Mouse (Mus musculus) ES-Bruce4 (cell line): ENCODE data around the gene Adcy6. TPM values are rescaled to one million over a fixed set of nuclear protein-coding genes. Genes with fewer than 3 reads are reported as not detected.

ENCODE experiments used
- H3K27ac ChIP-seq: 2 replicates; pipeline ENCODE4 v1.5.1; 2012; ENCODE audit warnings: low read length, inconsistent platforms; ENCODE audit not compliant: insufficient read depth
- H3K27me3 ChIP-seq: 2 replicates; pipeline ENCODE4 v1.6.1; 2012; ENCODE audit warnings: mild to moderate bottlenecking, low read length, inconsistent platforms; ENCODE audit not compliant: control insufficient read depth, poor library complexity, insufficient read depth, severe bottlenecking
- H3K36me3 ChIP-seq: 2 replicates; pipeline ENCODE4 v1.6.1; 2012; ENCODE audit warnings: inconsistent platforms, mild to moderate bottlenecking, low read length, moderate library complexity; ENCODE audit not compliant: control insufficient read depth, poor library complexity, insufficient read depth, severe bottlenecking
- H3K4me1 ChIP-seq: one replicate; pipeline ENCODE4 v1.8.1; 2011; ENCODE audit warnings: low read length; ENCODE audit not compliant: control insufficient read depth, insufficient read depth
- H3K4me3 ChIP-seq: 2 replicates; pipeline ENCODE4 v1.5.1; 2011; ENCODE audit warnings: low read depth, mild to moderate bottlenecking, low read length
- H3K9ac ChIP-seq: 2 replicates; pipeline ENCODE4 v1.6.1; 2012; ENCODE audit warnings: low read depth, mild to moderate bottlenecking, inconsistent platforms; ENCODE audit not compliant: poor library complexity, severe bottlenecking
- H3K9me3 ChIP-seq: replicated peaks from 2 replicates; pipeline ENCODE4 v1.6.1; 2012; ENCODE audit warnings: mild to moderate bottlenecking, low read length, inconsistent platforms; ENCODE audit not compliant: control insufficient read depth, poor library complexity, insufficient read depth, severe bottlenecking
- CTCF ChIP-seq: IDR thresholded peaks from one replicate; pipeline ENCODE4 v1.8.1; 2011; ENCODE audit warnings: low read depth, low read length
- EP300 ChIP-seq: IDR thresholded peaks from 2 replicates; pipeline ENCODE4 v1.6.1; 2011; ENCODE audit warnings: low read depth, low read length; ENCODE audit not compliant: insufficient read depth
- POLR2A ChIP-seq: IDR thresholded peaks from one replicate; pipeline ENCODE4 v1.8.1; 2011; ENCODE audit warnings: low read length; ENCODE audit not compliant: insufficient read depth
- polyA plus RNA-seq: library from polyadenylated mRNA; stranded (reverse); fragments of >200 nt; gene quantifications from 2 replicates; pipeline ENCODE4 v1.2.4, GENCODE M21; 2011; ENCODE audit warnings: low read depth; ENCODE audit not compliant: missing spikeins, insufficient read depth, insufficient read length

Gene Adcy6
- polyA plus RNA-seq, 1 experiment: 12.5 TPM

DNA sequence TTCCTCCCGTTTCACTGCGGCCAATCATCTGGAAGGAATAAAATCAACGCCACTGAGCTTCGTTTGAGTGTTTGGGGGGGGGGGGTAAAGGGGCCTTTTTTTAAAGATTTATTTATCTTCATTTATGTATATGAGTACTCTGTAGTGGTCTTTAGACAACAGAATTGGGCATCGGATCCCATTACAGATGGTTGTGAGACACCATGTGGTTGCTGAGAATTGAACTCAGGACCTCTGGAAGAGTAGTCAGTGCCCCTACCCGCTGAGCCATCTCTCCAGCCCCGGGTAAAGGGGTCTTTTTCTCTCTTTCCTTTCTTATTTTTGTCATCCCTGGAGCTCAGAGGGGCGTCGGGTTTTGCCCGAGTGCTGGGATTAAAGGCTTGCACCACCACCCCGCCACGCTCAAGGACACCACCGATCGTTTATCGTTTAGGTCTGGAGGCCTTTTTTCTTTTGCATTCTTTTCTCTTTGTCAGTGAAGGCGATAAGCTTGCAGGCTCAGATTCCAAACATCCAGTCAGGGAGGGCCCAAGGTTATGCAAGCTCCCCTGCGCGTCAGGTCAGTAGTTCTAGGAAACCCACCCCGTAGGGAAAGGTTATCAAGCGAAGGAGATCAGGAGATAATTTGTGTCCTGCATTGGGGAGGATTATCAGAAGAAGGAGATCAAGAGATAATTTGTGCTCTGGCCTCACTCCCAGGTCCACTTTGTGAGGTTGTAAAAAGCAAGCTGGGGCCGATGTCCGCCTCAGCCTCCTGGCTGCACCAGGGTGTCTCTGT is 41.4 kb downstream of the Adcy6 start:
- TF ChIP-seq CTCF (no peak), POLR2A (no peak), EP300 (no peak)
- Histone ChIP-seq H3K9ac (peak overlapping the region; percentile 86), H3K27ac (peak overlapping the region; percentile 76), H3K36me3 (peaks cover 20% of the 10 kb centered on the region), H3K9me3 (no peaks in the 10 kb centered on the region), H3K27me3 (no peaks in the 10 kb centered on the region), H3K4me1 (no peaks in the 10 kb centered on the region), H3K4me3 (peak overlapping the region; percentile 97)

DNA sequence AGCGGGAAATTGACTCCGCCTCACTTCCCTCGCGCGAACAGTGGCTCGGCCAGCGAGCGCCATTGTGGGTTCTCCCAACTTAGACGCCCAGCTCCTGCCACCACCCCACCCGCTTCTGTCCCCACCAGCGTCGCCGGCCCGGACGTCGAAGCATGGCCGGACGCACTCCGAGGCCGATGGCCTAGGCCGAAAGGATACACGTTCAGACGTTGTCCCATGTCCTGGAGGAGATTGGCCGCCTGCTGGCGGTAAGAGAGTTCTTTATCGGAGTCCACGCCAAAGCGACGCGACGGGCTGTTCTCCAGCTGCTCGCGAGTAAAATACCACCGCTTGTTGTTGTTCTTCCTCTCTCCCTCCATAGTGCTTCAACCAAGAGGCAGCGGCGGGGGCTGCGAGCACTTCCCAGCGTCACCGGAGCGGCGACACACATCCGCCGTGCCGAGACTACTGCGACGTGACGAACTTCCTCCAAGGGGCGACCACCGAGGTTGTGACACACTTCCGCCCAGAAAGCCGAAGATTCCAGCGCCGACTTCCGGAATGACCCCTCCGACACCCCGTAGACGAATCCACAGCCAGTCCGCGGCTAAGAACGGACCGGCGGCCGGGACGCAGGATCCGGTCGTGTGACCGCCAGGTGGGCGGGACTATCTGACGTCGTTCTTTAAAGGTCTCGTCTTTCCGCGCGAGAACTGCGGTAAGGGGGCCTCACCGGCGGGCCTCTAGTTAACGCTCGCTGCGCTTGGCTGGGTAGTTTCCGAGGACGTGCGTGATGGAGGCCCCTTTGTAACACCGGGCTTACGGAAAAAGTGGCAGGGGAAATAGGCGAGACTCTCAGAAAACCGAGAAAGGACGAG is 42.4 kb downstream of the Adcy6 start:
- Histone ChIP-seq H3K9ac (peak overlapping the region; percentile 86), H3K4me3 (peak overlapping the region; percentile 97), H3K4me1 (no peaks in the 10 kb centered on the region), H3K27me3 (no peaks in the 10 kb centered on the region), H3K9me3 (no peaks in the 10 kb centered on the region), H3K27ac (peak overlapping the region; percentile 76), H3K36me3 (peaks cover 24% of the 10 kb centered on the region)
- TF ChIP-seq EP300 (peak; percentile 42; the same call in 1 of the 2 replicates), POLR2A (peak; percentile 93), CTCF (no peak)

DNA sequence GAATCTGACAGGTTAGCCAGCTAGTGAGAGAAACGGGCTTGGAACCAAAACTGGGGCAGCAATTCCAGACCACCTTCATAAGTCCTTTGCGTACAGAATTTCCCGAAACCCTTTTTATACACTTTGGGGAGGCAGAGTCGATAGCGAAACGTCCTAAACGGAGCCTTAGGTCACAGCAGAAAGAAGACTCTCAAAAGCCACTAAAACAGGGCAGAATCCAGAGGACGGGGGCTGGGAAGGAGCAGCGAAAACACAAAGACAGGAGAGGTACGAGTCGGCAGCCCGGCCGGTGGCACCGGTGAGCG is 43.0 kb downstream of the Adcy6 start:
- H3K4me1 ChIP-seq: no peaks in the 10 kb centered on the region
- H3K27ac ChIP-seq: peak overlapping the region; percentile 45
- peaks cover 24% of the 10 kb centered on the region for H3K36me3 ChIP-seq
- peak overlapping the region; percentile 76 for H3K9ac ChIP-seq
- H3K4me3 ChIP-seq: peak overlapping the region; percentile 75
- TF ChIP-seq CTCF (no peak), POLR2A (no peak), EP300 (no peak)
- no peaks in the 10 kb centered on the region for H3K27me3 ChIP-seq
- no peaks in the 10 kb centered on the region for H3K9me3 ChIP-seq

DNA sequence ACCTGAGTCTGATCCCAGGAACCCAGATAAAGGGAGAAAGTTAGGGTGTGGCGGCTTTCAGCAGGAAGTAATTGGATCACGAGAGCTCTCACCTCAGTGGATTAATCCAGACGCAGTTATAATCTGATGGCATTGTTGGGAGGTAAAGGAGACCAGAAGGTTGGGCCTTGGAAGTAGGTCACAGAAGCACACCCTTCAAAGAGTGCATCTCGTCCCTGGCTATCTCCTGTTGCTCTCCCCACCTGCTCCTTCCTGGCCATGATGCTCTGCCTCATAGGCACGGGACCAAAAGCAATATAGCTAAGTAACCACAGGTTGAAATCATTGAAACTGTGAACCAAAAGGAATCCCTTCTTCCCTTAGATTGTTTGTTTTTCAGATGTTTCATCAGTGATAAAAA is 52.7 kb downstream of the Adcy6 start:
- no peak overlapping the region for H3K9ac ChIP-seq
- H3K4me3 ChIP-seq: no peak overlapping the region
- no peak overlapping the region for H3K27ac ChIP-seq
- TF ChIP-seq EP300 (no peak), CTCF (no peak), POLR2A (no peak)
- no peaks in the 10 kb centered on the region for H3K9me3 ChIP-seq
- no peaks in the 10 kb centered on the region for H3K27me3 ChIP-seq
- H3K4me1 ChIP-seq: no peaks in the 10 kb centered on the region
- peaks cover 51% of the 10 kb centered on the region for H3K36me3 ChIP-seq

DNA sequence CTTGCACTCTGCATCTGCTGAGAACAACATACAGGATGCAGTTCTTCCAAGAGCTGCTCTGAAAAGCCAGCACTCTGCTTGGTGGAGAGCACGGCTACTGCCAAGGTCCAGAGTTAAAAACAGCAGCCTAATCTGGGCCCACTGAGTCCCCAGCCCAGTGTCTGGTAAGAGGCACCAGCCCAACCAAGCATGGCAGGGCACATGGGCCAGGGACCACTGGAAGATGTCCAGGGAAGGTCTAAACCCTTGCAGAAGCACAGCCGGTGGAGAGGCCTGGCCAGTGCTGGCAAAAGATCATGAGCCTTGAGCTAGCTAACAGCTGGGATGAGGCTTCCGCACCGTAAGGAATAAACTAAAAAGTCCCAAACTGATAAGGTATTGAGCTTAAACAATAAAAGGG is 54.0 kb downstream of the Adcy6 start:
- Histone ChIP-seq H3K4me1 (no peaks in the 10 kb centered on the region), H3K4me3 (no peak overlapping the region), H3K27me3 (no peaks in the 10 kb centered on the region), H3K9ac (no peak overlapping the region), H3K36me3 (peaks cover 58% of the 10 kb centered on the region), H3K27ac (no peak overlapping the region), H3K9me3 (no peaks in the 10 kb centered on the region)
- TF ChIP-seq EP300 (no peak), POLR2A (no peak), CTCF (no peak)

DNA sequence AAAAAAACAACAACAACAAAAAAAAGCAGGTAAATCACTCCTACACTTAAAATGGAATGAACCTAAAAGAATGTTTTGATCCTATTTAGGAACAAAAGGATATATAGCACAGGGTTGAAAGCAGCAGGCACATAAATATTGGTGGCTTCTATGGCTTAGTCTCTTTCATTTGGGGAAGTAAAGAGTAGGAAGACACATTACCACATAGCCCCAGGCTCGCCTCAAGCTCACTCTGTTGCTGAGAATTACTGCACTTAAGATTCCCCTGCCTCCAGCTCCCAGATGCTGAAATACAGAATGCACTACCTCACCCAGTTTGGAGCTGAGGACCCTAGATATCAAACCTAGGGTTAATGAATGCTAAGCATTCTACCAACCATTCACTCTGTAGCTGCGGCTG is 57.1 kb downstream of the Adcy6 start:
- no peak overlapping the region for H3K27ac ChIP-seq
- no peaks in the 10 kb centered on the region for H3K9me3 ChIP-seq
- H3K4me3 ChIP-seq: no peak overlapping the region
- H3K4me1 ChIP-seq: no peaks in the 10 kb centered on the region
- no peak for TF ChIP-seq POLR2A
- no peak for TF ChIP-seq EP300
- TF ChIP-seq CTCF: no peak
- H3K27me3 ChIP-seq: no peaks in the 10 kb centered on the region
- peaks cover 54% of the 10 kb centered on the region for H3K36me3 ChIP-seq
- no peak overlapping the region for H3K9ac ChIP-seq
